Mouse (Mus musculus) MEL (cell line): ENCODE measurements around the gene Colq. TPM values are rescaled to one million over a fixed set of nuclear protein-coding genes. Genes with fewer than 3 reads are reported as not detected.

Experiments
- DNase-seq: peaks from one replicate; pipeline ENCODE4 v3.0.0; 2011; ENCODE audit warnings: low read depth, low spot score
- H3K27ac ChIP-seq: 2 replicates; pipeline ENCODE4 v1.5.1; 2012; ENCODE audit warnings: low read depth, mild to moderate bottlenecking, control low read depth, low read length, moderate library complexity; ENCODE audit not compliant: control insufficient read depth
- H3K27me3 ChIP-seq, 2 experiments: fragments of 150-350 bp in 1 of 2; sonication (generic) in 1 of 2; 2 replicates each; pipeline ENCODE4 v1.6.1; 2012; ENCODE audit warnings: low read length in 2 of 2, mild to moderate bottlenecking in 2 of 2, improper control_type of control experiment in 1 of 2, moderate library complexity in 1 of 2; ENCODE audit not compliant: insufficient read depth in 2 of 2, control insufficient read depth in 1 of 2
- H3K36me3 ChIP-seq, 2 experiments: 2 replicates each; pipeline ENCODE4 v1.6.1; 2012 to 2014; ENCODE audit warnings: low read length in 2 of 2, improper control_type of control experiment in 1 of 2, inconsistent platforms in 1 of 2, mild to moderate bottlenecking in 1 of 2; ENCODE audit not compliant: insufficient read depth in 2 of 2, control insufficient read depth in 1 of 2
- H3K4me1 ChIP-seq, 2 experiments: fragments of 150-350 bp in 1 of 2; sonication (generic) in 1 of 2; 2 replicates each; pipeline ENCODE4 v1.6.1; 2012; ENCODE audit warnings: low read length in 2 of 2, improper control_type of control experiment in 1 of 2, mild to moderate bottlenecking in 1 of 2; ENCODE audit not compliant: insufficient read depth in 2 of 2, control insufficient read depth in 1 of 2
- H3K4me3 ChIP-seq, 2 experiments: fragments of 150-350 bp in 1 of 2; sonication (generic) in 1 of 2; 2 replicates each; pipeline ENCODE4 v1.5.1; 2012; ENCODE audit warnings: low read depth in 2 of 2, low read length in 2 of 2, mild to moderate bottlenecking in 2 of 2, moderate library complexity in 2 of 2, control low read depth in 1 of 2, improper control_type of control experiment in 1 of 2; ENCODE audit not compliant: control insufficient read depth in 1 of 2, insufficient read depth in 1 of 2
- H3K79me2 ChIP-seq: 2 replicates; pipeline ENCODE4 v1.6.1; 2012; ENCODE audit warnings: mild to moderate bottlenecking, low read length, moderate library complexity; ENCODE audit not compliant: control insufficient read depth, poor library complexity, insufficient read depth
- H3K9ac ChIP-seq: 2 replicates; pipeline ENCODE4 v1.6.1; 2012; ENCODE audit warnings: low read depth, mild to moderate bottlenecking, control low read depth, low read length, moderate library complexity; ENCODE audit not compliant: control insufficient read depth, poor library complexity, severe bottlenecking
- H3K9me3 ChIP-seq: fragments of 150-350 bp; sonication (generic); replicated peaks from 2 replicates; pipeline ENCODE4 v1.6.1; 2012; ENCODE audit warnings: mild to moderate bottlenecking, low read length, improper control_type of control experiment, moderate library complexity; ENCODE audit not compliant: insufficient read depth
- BHLHE40 ChIP-seq: IDR thresholded peaks from 2 replicates; pipeline ENCODE4 v1.6.1; 2012; ENCODE audit warnings: low read depth, mild to moderate bottlenecking, inconsistent platforms, low read length, improper control_type of control experiment, borderline replicate concordance
- E2F4 ChIP-seq: IDR thresholded peaks from 2 replicates; pipeline ENCODE4 v1.6.1; 2011; ENCODE audit warnings: low read depth, low read length, improper control_type of control experiment, borderline replicate concordance
- EP300 ChIP-seq, 2 experiments: IDR thresholded peaks; 2 replicates each; pipeline ENCODE4 v1.6.1; 2011; ENCODE audit warnings: improper control_type of control experiment in 2 of 2, low read length in 2 of 2, low read depth in 1 of 2, mild to moderate bottlenecking in 1 of 2
- GATA1 ChIP-seq: IDR thresholded peaks from 2 replicates; pipeline ENCODE4 v1.6.1; 2011; ENCODE audit warnings: low read depth, low read length, improper control_type of control experiment
- KAT2A ChIP-seq: conservative IDR thresholded peaks from 2 replicates; pipeline ENCODE4 v1.6.1; 2012; ENCODE audit warnings: low read depth, low read length, improper control_type of control experiment, inconsistent platforms
- MAZ ChIP-seq: IDR thresholded peaks from 2 replicates; pipeline ENCODE4 v1.6.1; 2012; ENCODE audit warnings: low read depth, mild to moderate bottlenecking, inconsistent platforms, low read length, improper control_type of control experiment
- MEF2A ChIP-seq: IDR thresholded peaks from 2 replicates; pipeline ENCODE4 v1.6.1; 2014; ENCODE audit warnings: low read depth, mild to moderate bottlenecking, inconsistent platforms, low read length, improper control_type of control experiment; ENCODE audit not compliant: poor library complexity, insufficient replicate concordance, severe bottlenecking; ENCODE audit errors: extremely low read depth
- NELFE ChIP-seq: IDR thresholded peaks from 2 replicates; pipeline ENCODE4 v1.6.1; 2011; ENCODE audit warnings: low read depth, low read length, improper control_type of control experiment
- NRF1 ChIP-seq: IDR thresholded peaks from 2 replicates; pipeline ENCODE4 v1.6.1; 2014; ENCODE audit warnings: low read depth, mild to moderate bottlenecking, inconsistent platforms, low read length, improper control_type of control experiment, moderate library complexity; ENCODE audit not compliant: poor library complexity, insufficient read depth, severe bottlenecking
- POLR2AphosphoS2 ChIP-seq: IDR thresholded peaks from 2 replicates; pipeline ENCODE4 v1.6.1; 2011; ENCODE audit warnings: low read length, improper control_type of control experiment
- POLR2AphosphoS5 ChIP-seq: IDR thresholded peaks from 2 replicates; pipeline ENCODE4 v1.6.1; 2012; ENCODE audit warnings: low read depth, borderline replicate concordance, mild to moderate bottlenecking, inconsistent platforms, low read length, moderate library complexity, mixed read lengths
- RAD21 ChIP-seq: IDR thresholded peaks from 2 replicates; pipeline ENCODE4 v1.6.1; 2011; ENCODE audit warnings: mild to moderate bottlenecking, low read depth, low read length, improper control_type of control experiment
- SIN3A ChIP-seq: IDR thresholded peaks from 2 replicates; pipeline ENCODE4 v1.6.1; 2012; ENCODE audit warnings: low read length, improper control_type of control experiment, inconsistent platforms
- SMC3 ChIP-seq: IDR thresholded peaks from 2 replicates; pipeline ENCODE4 v1.6.1; 2011; ENCODE audit warnings: low read depth, low read length, improper control_type of control experiment
- TAL1 ChIP-seq: IDR thresholded peaks from 2 replicates; pipeline ENCODE4 v1.6.1; 2012; ENCODE audit warnings: mild to moderate bottlenecking, inconsistent platforms, low read length, moderate library complexity, mixed read lengths
- USF2 ChIP-seq, 2 experiments: IDR thresholded peaks; 2 replicates each; pipeline ENCODE4 v1.6.1; 2011 to 2012; ENCODE audit warnings: improper control_type of control experiment in 2 of 2, low read length in 2 of 2, borderline replicate concordance in 1 of 2, inconsistent platforms in 1 of 2, low read depth in 1 of 2, mild to moderate bottlenecking in 1 of 2; ENCODE audit not compliant: insufficient read depth in 1 of 2
- ZKSCAN1 ChIP-seq: IDR thresholded peaks from 2 replicates; pipeline ENCODE4 v1.6.1; 2012; ENCODE audit warnings: low read depth, mild to moderate bottlenecking, inconsistent platforms, low read length, improper control_type of control experiment, moderate library complexity
- ZMIZ1 ChIP-seq: IDR thresholded peaks from 2 replicates; pipeline ENCODE4 v1.6.1; 2012; ENCODE audit warnings: low read depth, mild to moderate bottlenecking, inconsistent platforms, low read length, improper control_type of control experiment, moderate library complexity
- ZNF384 ChIP-seq: IDR thresholded peaks from 2 replicates; pipeline ENCODE4 v1.6.1; 2012; ENCODE audit warnings: low read depth, mild to moderate bottlenecking, inconsistent platforms, low read length, improper control_type of control experiment
- polyA plus RNA-seq, 2 experiments: library from polyadenylated mRNA; stranded (reverse) in 1 of 2; unstranded in 1 of 2; fragments of >175 nt in 1 of 2; fragments of >200 nt in 1 of 2; gene quantifications; 2 replicates each; pipeline versions ENCODE4 v1.2.1 to v1.2.4; 2012; ENCODE audit warnings: low replicate concordance in 2 of 2, low read depth in 1 of 2; ENCODE audit not compliant: insufficient read length in 2 of 2, insufficient read depth in 1 of 2, missing spikeins in 1 of 2
- total RNA-seq: library from RNA; depleted of rRNA; stranded (reverse); fragments of 300-350 nt; gene quantifications from 2 replicates; pipeline ENCODE4 v1.2.3, GENCODE M21; 2012

Gene Colq
- total and polyA plus RNA-seq, 3 experiments = not detected

- no peaks in the 10 kb centered on the region for H3K27me3 ChIP-seq
- no peaks in the 10 kb centered on the region; a peak in 1 of 4 replicates for H3K36me3 ChIP-seq
- no peaks in the 10 kb centered on the region for H3K4me1 ChIP-seq
- peak; percentile 70 for DNase-seq
- H3K27ac ChIP-seq = peak overlapping the region; percentile 29; the same call in 1 of the 2 replicates
- no peak overlapping the region for H3K9ac ChIP-seq
- TF ChIP-seq EP300 (IDR thresholded peaks at IDR 0.05; ENCODE audit: low read depth in 1 of 2, low read length in 2 of 2) (peak; percentile 29 to 32; a peak in 1 of 4 replicates), NRF1 (no peak), SMC3 (no peak), NELFE (no peak), BHLHE40 (no peak)
- H3K79me2 ChIP-seq = no peaks in the 10 kb centered on the region
- no peak overlapping the region for H3K4me3 ChIP-seq
- H3K9me3 ChIP-seq = no peaks in the 10 kb centered on the region
These were observed 1.9 kb upstream of the Colq start for GRCm38 (mm10) chr14:31593036-31593435.

GRCm38 (mm10) chr14:31586451-31586850, 4.7 kb downstream of the Colq start:
- H3K9ac ChIP-seq = no peak overlapping the region
- no peak for TF ChIP-seq POLR2AphosphoS2
- TF ChIP-seq ZKSCAN1 = no peak
- TF ChIP-seq E2F4 = no peak
- no peak for TF ChIP-seq KAT2A
- no peak for TF ChIP-seq ZNF384
- TF ChIP-seq MAZ = no peak
- no peak for TF ChIP-seq POLR2AphosphoS5
- TF ChIP-seq SIN3A = no peak
- no peak for TF ChIP-seq NELFE
- no peak for TF ChIP-seq ZMIZ1
- TF ChIP-seq GATA1 = no peak
- TF ChIP-seq RAD21 = no peak
- H3K27me3 ChIP-seq = no peaks in the 10 kb centered on the region
- no peaks in the 10 kb centered on the region for H3K4me1 ChIP-seq
- no peak overlapping the region for H3K4me3 ChIP-seq
- no peak overlapping the region for H3K27ac ChIP-seq
- DNase-seq = no peak
- no peaks in the 10 kb centered on the region for H3K36me3 ChIP-seq
- H3K9me3 ChIP-seq = no peaks in the 10 kb centered on the region
- H3K79me2 ChIP-seq = no peaks in the 10 kb centered on the region

GRCm38 (mm10) chr14:31583082-31583481, 8.1 kb downstream of the Colq start:
- Histone ChIP-seq H3K9ac (no peak overlapping the region), H3K4me1 (no peaks in the 10 kb centered on the region), H3K27me3 (no peaks in the 10 kb centered on the region), H3K9me3 (no peaks in the 10 kb centered on the region), H3K27ac (no peak overlapping the region), H3K79me2 (no peaks in the 10 kb centered on the region), H3K36me3 (no peaks in the 10 kb centered on the region), H3K4me3 (no peak overlapping the region)
- DNase-seq = peak; percentile 24
- TF ChIP-seq USF2 (IDR thresholded peaks at IDR 0.05; ENCODE audit: borderline replicate concordance in 1 of 2, insufficient read depth in 1 of 2, low read depth in 1 of 2, low read length in 2 of 2) (no peak), TAL1 (no peak), NRF1 (no peak), MEF2A (no peak), EP300 (IDR thresholded peaks at IDR 0.05; ENCODE audit: low read depth in 1 of 2, low read length in 2 of 2) (no peak)
